Mouse (Mus musculus) left cerebral cortex, adult 8-10 months (tissue): Measurements from ENCODE around the gene Kcne3. TPM values are rescaled to one million over a fixed set of nuclear protein-coding genes. Genes with fewer than 3 reads are reported as not detected.
A peak's percentile ranks its signal among the peaks of the same experiment; 100 is the strongest.

ENCODE experiments used
- DNase-seq, 2 experiments: peaks; one replicate each; pipeline ENCODE4 v3.0.0; 2022; ENCODE audit warnings: low spot score in 2 of 2
- total RNA-seq, 4 experiments: library from RNA; stranded (reverse); gene quantifications; 2 replicates each; pipeline ENCODE4 v1.2.4; 2022

Kcne3 gene
- total RNA-seq: under 1 TPM in 2 of 4 experiments, not detected in 2; 0.41 to 0.84 TPM

- no peak for DNase-seq
These were observed at the start of gene Kcne3 for GRCm38 (mm10) chr7:100176269-100176668. Gene Kcne3, plus strand, starts transcription at chr7:100176502.

GRCm38 (mm10) chr7:100126514-100126913 is 49.8 kb upstream of the Kcne3 start:
- DNase-seq: no peak

- no peak for DNase-seq
These were observed 47.9 kb upstream of the Kcne3 start for GRCm38 (mm10) chr7:100128262-100129041.

- no peak for DNase-seq
These were observed 45.7 kb upstream of the Kcne3 start for GRCm38 (mm10) chr7:100130592-100130991.

GRCm38 (mm10) chr7:100132379-100132778 is 43.9 kb upstream of the Kcne3 start:
- no peak for DNase-seq

GRCm38 (mm10) chr7:100137038-100137437 is 39.3 kb upstream of the Kcne3 start:
- no peak for DNase-seq

GRCm38 (mm10) chr7:100138075-100138474 is 38.2 kb upstream of the Kcne3 start:
- DNase-seq: no peak

- no peak for DNase-seq
These were observed 35.7 kb upstream of the Kcne3 start for GRCm38 (mm10) chr7:100140591-100140990.

- no peak for DNase-seq
These were observed 27.7 kb upstream of the Kcne3 start for GRCm38 (mm10) chr7:100148586-100148985.

GRCm38 (mm10) chr7:100150086-100150485 is 26.2 kb upstream of the Kcne3 start:
- DNase-seq: no peak

GRCm38 (mm10) chr7:100150626-100151025 is 25.7 kb upstream of the Kcne3 start:
- no peak for DNase-seq

- no peak for DNase-seq
These were observed 18.6 kb upstream of the Kcne3 start for GRCm38 (mm10) chr7:100157669-100158068.

- DNase-seq: peak; percentile 82 to 90
These were observed 17.0 kb upstream of the Kcne3 start, which contains the start of gene Lipt2 for GRCm38 (mm10) chr7:100159105-100159841. Gene Lipt2, plus strand, starts transcription at chr7:100159277.

GRCm38 (mm10) chr7:100160006-100160405 is 16.3 kb upstream of the Kcne3 start:
- DNase-seq: no peak

GRCm38 (mm10) chr7:100163506-100163905 is 12.8 kb upstream of the Kcne3 start:
- no peak for DNase-seq

GRCm38 (mm10) chr7:100168654-100169053 is 7.6 kb upstream of the Kcne3 start:
- DNase-seq: no peak

- DNase-seq: no peak
These were observed 5.5 kb upstream of the Kcne3 start for GRCm38 (mm10) chr7:100170756-100171155.

GRCm38 (mm10) chr7:100178016-100178890 is 2.0 kb downstream of the Kcne3 start:
- peak; percentile 18 to 47 for DNase-seq

- DNase-seq: peak in 1 of 2 experiments; percentile 4
These were observed 2.6 kb downstream of the Kcne3 start for GRCm38 (mm10) chr7:100178891-100179233.

- no peak for DNase-seq
These were observed 3.1 kb downstream of the Kcne3 start for GRCm38 (mm10) chr7:100179394-100179793.

GRCm38 (mm10) chr7:100179836-100180407 is 3.6 kb downstream of the Kcne3 start:
- no peak for DNase-seq
